Comparison of ENCODE assay signal across 30 mouse cellular contexts in the genomic region with DNA sequence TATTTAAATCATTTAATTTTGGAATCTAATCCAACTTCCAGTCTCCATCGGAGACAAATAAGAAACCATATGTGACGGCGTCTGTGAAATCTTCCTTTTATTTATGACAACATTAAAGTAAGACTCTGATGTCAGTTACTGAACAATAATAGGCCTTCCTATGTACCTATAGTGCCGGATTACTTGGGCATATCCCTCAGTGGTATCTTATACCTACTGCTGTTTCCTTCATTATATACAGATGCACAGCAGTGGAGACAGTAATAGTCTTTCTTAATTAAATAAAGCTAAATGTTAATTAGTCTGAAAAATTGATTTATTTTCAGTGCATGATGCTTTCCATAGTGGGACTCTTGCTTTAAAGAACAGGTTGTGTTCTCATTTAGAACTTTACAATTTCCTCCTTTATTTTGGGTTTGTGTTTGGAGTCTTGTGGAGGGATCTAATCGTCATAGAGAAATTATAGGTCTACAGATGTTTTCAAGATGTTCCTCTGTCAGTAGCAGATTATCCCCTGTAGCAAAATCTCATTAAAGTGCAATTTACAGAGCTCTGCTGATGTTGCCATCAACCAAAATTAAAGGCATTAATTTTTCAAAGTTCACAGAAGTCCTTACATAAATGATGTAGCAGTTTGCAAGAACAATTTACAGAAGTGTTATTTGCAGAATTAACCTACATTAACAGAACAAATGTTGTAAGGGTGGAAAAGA.
DNase-seq lines count a peak whose midpoint lies in the region; ATAC-seq lines count a peak whose summit lies in the region.
"Had no signal": no experiment of that assay in that cellular context is flagged by ENCODE, and none has a peak within 500 bp of the region (broad histone marks: within the 10 kb centered on the region; RNA-seq: fewer than 3 reads in every experiment).

No protein-coding gene starts in this region.

- H3K27me3 ChIP-seq in hindbrain, embryonic 13.5 days = no peaks in the 10 kb centered on the region
- no peaks in the 10 kb centered on the region for H3K27me3 ChIP-seq in hindbrain, embryonic 10.5 days (ENCODE audit: insufficient read depth, poor library complexity, severe bottlenecking)
- H3K27me3 ChIP-seq in hindbrain, embryonic 15.5 days = no peaks in the 10 kb centered on the region
- H3K27me3 ChIP-seq in hindbrain, embryonic 11.5 days (ENCODE audit: control insufficient read depth, insufficient read depth, low read length) = no peaks in the 10 kb centered on the region
- H3K27me3 ChIP-seq in neural tube, embryonic 13.5 days = no peaks in the 10 kb centered on the region
- H3K27me3 ChIP-seq in neural tube, embryonic 15.5 days (replicated peaks) = no peaks in the 10 kb centered on the region
- no peaks in the 10 kb centered on the region for H3K27me3 ChIP-seq in liver, embryonic 12.5 days (replicated peaks)
- H3K27me3 ChIP-seq: CH12.LX; embryonic facial prominence, embryonic 13.5 days; embryonic facial prominence, embryonic 15.5 days; forebrain, embryonic 12.5 days; Patski had no signal

- no peak overlapping the region for H3K4me2 ChIP-seq in hindbrain, embryonic 13.5 days
- H3K4me2 ChIP-seq in hindbrain, embryonic 15.5 days = no peak overlapping the region
- H3K4me2 ChIP-seq in hindbrain, embryonic 11.5 days (replicated peaks; ENCODE audit: low read depth, low read length) = no peak overlapping the region
- H3K4me2 ChIP-seq in neural tube, embryonic 13.5 days = no peak overlapping the region
- H3K4me2 ChIP-seq in neural tube, embryonic 15.5 days = no peak overlapping the region
- H3K4me2 ChIP-seq in liver, embryonic 12.5 days = no peak overlapping the region
- H3K4me2 ChIP-seq: embryonic facial prominence, embryonic 13.5 days; embryonic facial prominence, embryonic 15.5 days; forebrain, embryonic 12.5 days had no signal

- no peak for DNase-seq in hindbrain, embryonic 10.5 days (ENCODE audit: low spot score)
- DNase-seq in hindbrain, embryonic 11.5 days (ENCODE audit: low spot score) = no peak
- no peak for DNase-seq in neural tube, embryonic 10.5 days (ENCODE audit: extremely low spot score, low spot score)
- DNase-seq: adrenal gland, adult 8-10 months; adrenal gland, postnatal 14 days; adrenal gland, postnatal 36 days; B cell, adult 2 months; cerebellum, adult 11 months; cerebellum, adult 18-20 months; cerebellum, adult 8-10 months; cerebellum, adult 9-11 months; cerebellum, postnatal 14 days; cerebellum, postnatal 36 days; embryo, embryonic 11 days had no signal

- no peak overlapping the region for H3K4me3 ChIP-seq in hindbrain, embryonic 13.5 days
- no peak overlapping the region for H3K4me3 ChIP-seq in hindbrain, embryonic 10.5 days
- H3K4me3 ChIP-seq in hindbrain, embryonic 15.5 days = no peak overlapping the region
- H3K4me3 ChIP-seq in hindbrain, embryonic 11.5 days (ENCODE audit: low read depth, low read length) = no peak overlapping the region
- no peak overlapping the region for H3K4me3 ChIP-seq in neural tube, embryonic 13.5 days
- H3K4me3 ChIP-seq in neural tube, embryonic 15.5 days (replicated peaks) = no peak overlapping the region
- no peak overlapping the region for H3K4me3 ChIP-seq in liver, embryonic 12.5 days
- H3K4me3 ChIP-seq: embryonic facial prominence, embryonic 13.5 days; embryonic facial prominence, embryonic 15.5 days; erythroblast, embryonic 14.5 days; forebrain, embryonic 10.5 days; forebrain, embryonic 12.5 days had no signal

- ATAC-seq in hindbrain, embryonic 13.5 days (ENCODE audit: low FRiP score) = peak; percentile 85; the same call in 1 of the 2 replicates
- ATAC-seq in hindbrain, embryonic 15.5 days (ENCODE audit: low FRiP score, low read depth) = peak; percentile 68; the same call in 1 of the 2 replicates
- no peak for ATAC-seq in hindbrain, embryonic 11.5 days (ENCODE audit: low FRiP score)
- ATAC-seq in neural tube, embryonic 13.5 days (ENCODE audit: low read depth) = peak; percentile 93
- peak; percentile 84 for ATAC-seq in neural tube, embryonic 15.5 days (ENCODE audit: low FRiP score)
- no peak for ATAC-seq in liver, embryonic 12.5 days
- ATAC-seq: activated CD4-positive, CD25-positive, alpha-beta regulatory T cell, adult 4 months; CD4-positive, CD25-positive, alpha-beta regulatory T cell, adult 4 months; forebrain, embryonic 14.5 days; Patski had no signal

- H3K9me3 ChIP-seq in hindbrain, embryonic 13.5 days = no peaks in the 10 kb centered on the region
- H3K9me3 ChIP-seq in hindbrain, embryonic 10.5 days = no peaks in the 10 kb centered on the region
- no peaks in the 10 kb centered on the region for H3K9me3 ChIP-seq in hindbrain, embryonic 15.5 days
- no peaks in the 10 kb centered on the region for H3K9me3 ChIP-seq in hindbrain, embryonic 11.5 days (ENCODE audit: control insufficient read depth, low read length)
- H3K9me3 ChIP-seq in neural tube, embryonic 13.5 days = no peaks in the 10 kb centered on the region
- H3K9me3 ChIP-seq in neural tube, embryonic 15.5 days (replicated peaks) = no peaks in the 10 kb centered on the region
- no peaks in the 10 kb centered on the region for H3K9me3 ChIP-seq in liver, embryonic 12.5 days (replicated peaks)
- H3K9me3 ChIP-seq: embryonic facial prominence, embryonic 13.5 days; embryonic facial prominence, embryonic 15.5 days; forebrain, embryonic 10.5 days; forebrain, embryonic 12.5 days; G1E had no signal

- WGBS in hindbrain, embryonic 13.5 days = 69% methylated on average over 5 of the region's 5 CpGs
- 89% methylated on average over 5 of the region's 5 CpGs for WGBS in hindbrain, embryonic 10.5 days
- 67% methylated on average over 5 of the region's 5 CpGs for WGBS in hindbrain, embryonic 15.5 days
- 88% methylated on average over 5 of the region's 5 CpGs for WGBS in hindbrain, embryonic 11.5 days
- 44% methylated on average over 5 of the region's 5 CpGs for WGBS in neural tube, embryonic 13.5 days
- 34% methylated on average over 5 of the region's 5 CpGs for WGBS in neural tube, embryonic 15.5 days
- WGBS in liver, embryonic 12.5 days (ENCODE audit: insufficient replicate concordance) = 70% methylated on average over 5 of the region's 5 CpGs

- no peaks in the 10 kb centered on the region for H3K4me1 ChIP-seq in hindbrain, embryonic 13.5 days (replicated peaks)
- no peaks in the 10 kb centered on the region for H3K4me1 ChIP-seq in hindbrain, embryonic 10.5 days (replicated peaks)
- H3K4me1 ChIP-seq in hindbrain, embryonic 15.5 days (replicated peaks) = no peaks in the 10 kb centered on the region
- H3K4me1 ChIP-seq in hindbrain, embryonic 11.5 days (replicated peaks; ENCODE audit: control insufficient read depth, insufficient read depth, low read length) = no peaks in the 10 kb centered on the region
- peaks cover 4% of the 10 kb centered on the region; the same call in 1 of the 2 replicates for H3K4me1 ChIP-seq in neural tube, embryonic 13.5 days (replicated peaks)
- H3K4me1 ChIP-seq in neural tube, embryonic 15.5 days = 0 out of 2 replicates have a peak, but pooled peaks cover 4% of the 10 kb centered on the region
- H3K4me1 ChIP-seq in liver, embryonic 12.5 days = no peaks in the 10 kb centered on the region
- H3K4me1 ChIP-seq: embryonic facial prominence, embryonic 13.5 days; embryonic facial prominence, embryonic 15.5 days; forebrain, embryonic 10.5 days; forebrain, embryonic 12.5 days had no signal

- no peak overlapping the region for H3K9ac ChIP-seq in hindbrain, embryonic 13.5 days
- H3K9ac ChIP-seq in hindbrain, embryonic 15.5 days = no peak overlapping the region
- no peak overlapping the region for H3K9ac ChIP-seq in hindbrain, embryonic 11.5 days (ENCODE audit: low read depth, low read length)
- H3K9ac ChIP-seq in neural tube, embryonic 13.5 days = no peak overlapping the region
- no peak overlapping the region for H3K9ac ChIP-seq in neural tube, embryonic 15.5 days (replicated peaks)
- no peak overlapping the region for H3K9ac ChIP-seq in liver, embryonic 12.5 days
- H3K9ac ChIP-seq: embryonic facial prominence, embryonic 13.5 days; embryonic facial prominence, embryonic 15.5 days; forebrain, embryonic 12.5 days had no signal

- 0 out of 2 replicates have a peak overlapping the region, but pooled peaks have one; percentile 40 for H3K27ac ChIP-seq in hindbrain, embryonic 13.5 days
- no peak overlapping the region for H3K27ac ChIP-seq in hindbrain, embryonic 10.5 days
- H3K27ac ChIP-seq in hindbrain, embryonic 15.5 days (replicated peaks) = no peak overlapping the region
- H3K27ac ChIP-seq in hindbrain, embryonic 11.5 days (ENCODE audit: low read depth, low read length) = no peak overlapping the region
- 0 out of 2 replicates have a peak overlapping the region, but pooled peaks have one; percentile 4 for H3K27ac ChIP-seq in neural tube, embryonic 13.5 days (replicated peaks)
- no peak overlapping the region for H3K27ac ChIP-seq in neural tube, embryonic 15.5 days (replicated peaks)
- H3K27ac ChIP-seq in liver, embryonic 12.5 days = no peak overlapping the region
- H3K27ac ChIP-seq: embryonic facial prominence, embryonic 13.5 days; embryonic facial prominence, embryonic 15.5 days; forebrain, embryonic 10.5 days; forebrain, embryonic 12.5 days had no signal

- H3K36me3 ChIP-seq in hindbrain, embryonic 13.5 days = no peaks in the 10 kb centered on the region
- no peaks in the 10 kb centered on the region for H3K36me3 ChIP-seq in hindbrain, embryonic 10.5 days
- H3K36me3 ChIP-seq in hindbrain, embryonic 15.5 days = no peaks in the 10 kb centered on the region
- no peaks in the 10 kb centered on the region for H3K36me3 ChIP-seq in hindbrain, embryonic 11.5 days (ENCODE audit: control insufficient read depth, insufficient read depth, low read length)
- H3K36me3 ChIP-seq in neural tube, embryonic 13.5 days = no peaks in the 10 kb centered on the region
- H3K36me3 ChIP-seq in neural tube, embryonic 15.5 days = no peaks in the 10 kb centered on the region
- H3K36me3 ChIP-seq in liver, embryonic 12.5 days = no peaks in the 10 kb centered on the region
- H3K36me3 ChIP-seq: embryonic facial prominence, embryonic 13.5 days; embryonic facial prominence, embryonic 15.5 days; forebrain, embryonic 10.5 days; forebrain, embryonic 12.5 days; G1E had no signal

Comparison
In these comparisons a context has a peak if more than half of its experiments do, and no peak if none do; other contexts are left out.
1. ATAC-seq: peak in hindbrain, embryonic 13.5 days (single experiment), hindbrain, embryonic 15.5 days (single experiment), neural tube, embryonic 13.5 days (single experiment) and neural tube, embryonic 15.5 days (single experiment); none in hindbrain, embryonic 11.5 days (single experiment) and liver, embryonic 12.5 days (single experiment).
2. H3K27ac ChIP-seq: peak in hindbrain, embryonic 13.5 days (single experiment) and neural tube, embryonic 13.5 days (single experiment); none in hindbrain, embryonic 10.5 days (single experiment), hindbrain, embryonic 15.5 days (single experiment), hindbrain, embryonic 11.5 days (single experiment), neural tube, embryonic 15.5 days (single experiment) and liver, embryonic 12.5 days (single experiment).